Mouse (Mus musculus) central nervous system, embryonic 18 days (tissue): ENCODE measurements around the gene Odf4. TPM values are rescaled to one million over a fixed set of nuclear protein-coding genes. Genes with fewer than 3 reads are reported as not detected.

Experiments
- polyA plus RNA-seq: library from polyadenylated mRNA; depleted of rRNA; stranded (reverse); fragments of >200 nt; gene quantifications from 2 replicates; pipeline ENCODE4 v1.2.3, GENCODE M21; 2012; rRNA removed

Odf4 gene
- polyA plus RNA-seq = 3.6 and 4.3 TPM in 2 replicates

DNA sequence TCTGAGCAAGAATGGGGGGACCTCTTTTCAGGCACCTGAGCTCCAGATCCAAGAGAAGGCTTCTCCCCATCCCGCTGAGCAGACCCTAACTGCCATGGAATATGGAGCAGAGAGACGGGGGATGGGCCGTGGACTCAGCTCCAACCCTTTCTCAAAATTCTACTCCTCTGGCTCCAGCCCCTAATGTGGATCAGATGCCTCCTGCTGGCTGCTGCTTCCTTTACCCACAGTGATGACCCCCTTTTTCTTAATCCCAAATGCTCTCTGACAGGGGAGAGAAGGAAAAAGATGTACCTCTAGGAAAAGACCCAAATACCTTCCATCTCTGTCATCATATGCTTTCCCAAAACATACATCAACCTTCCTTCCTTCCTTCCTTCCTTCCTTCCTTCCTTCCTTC is at the start of gene Odf4:
TSS of gene Odf4 (minus strand) at position 101 of the 400 bp plus-strand sequence.

DNA sequence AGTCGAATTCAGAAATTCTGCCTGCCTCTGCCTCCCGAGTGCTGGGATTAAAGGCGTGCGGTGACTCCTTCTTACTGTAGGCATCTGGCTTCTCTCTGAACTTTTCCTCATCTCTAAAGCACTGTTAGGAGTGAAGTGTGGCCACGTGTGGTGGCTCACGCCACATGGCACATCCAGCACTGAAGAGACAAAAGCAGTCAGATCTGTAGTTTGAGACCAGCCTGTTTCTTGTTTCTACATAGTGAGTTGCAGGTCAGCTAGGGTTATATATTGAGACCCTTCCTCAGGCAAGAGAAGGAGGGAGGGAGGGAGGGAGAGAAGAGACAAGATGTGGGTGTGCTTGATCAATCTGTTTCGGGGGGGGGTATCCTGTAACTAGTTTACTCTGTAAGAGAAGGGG is 48.2 kb upstream of the Odf4 start, which contains the start of gene Rangrf:
TSS of gene Rangrf (minus strand) at position 101 of the 400 bp plus-strand sequence.

DNA sequence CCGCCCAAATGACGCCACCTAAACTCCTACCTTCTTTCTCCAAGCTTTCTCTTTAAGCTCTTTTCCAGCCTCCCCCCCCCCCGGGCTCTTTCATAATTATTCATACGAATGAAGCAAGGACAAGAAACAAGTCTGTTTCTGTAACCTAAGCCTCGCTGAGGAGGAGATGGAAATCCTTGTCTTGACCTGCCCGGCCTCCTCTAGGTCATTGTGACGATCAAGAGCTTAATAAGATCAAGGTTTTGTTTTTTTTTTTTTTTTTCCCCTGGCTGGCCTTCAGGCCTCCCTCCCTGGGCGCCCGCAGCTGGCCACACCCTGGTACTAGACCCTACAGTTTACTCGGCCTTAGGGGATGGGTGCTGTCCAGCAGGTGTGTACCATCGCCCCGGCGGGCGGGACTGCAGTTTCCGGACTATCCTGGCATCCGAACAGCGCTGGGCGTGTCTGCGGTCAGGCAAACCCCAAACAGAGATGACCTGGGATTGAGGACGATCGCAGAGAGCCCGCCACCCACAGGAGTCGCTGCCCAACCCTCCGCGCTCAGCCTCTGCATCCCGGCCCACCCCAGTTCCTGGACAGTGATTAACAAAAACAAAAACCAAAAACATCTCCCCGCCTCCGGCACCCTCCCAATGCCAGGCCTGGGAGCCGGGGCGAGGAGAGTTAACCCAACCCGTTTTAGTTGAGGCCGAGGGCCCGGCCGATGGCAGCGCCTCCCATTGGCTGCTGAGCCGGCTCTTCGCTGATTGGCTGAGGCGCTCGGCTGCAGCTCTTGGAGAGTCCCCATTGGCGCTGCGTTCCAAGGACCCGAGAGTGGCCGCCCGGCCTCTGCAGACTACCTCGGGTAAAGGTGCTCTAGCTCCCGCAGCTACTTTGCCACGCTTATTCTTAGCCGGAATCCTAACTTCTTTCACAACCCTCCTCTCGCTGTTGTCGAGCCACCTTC is 40.7 kb upstream of the Odf4 start, which contains the start of gene Slc25a35:
TSS of gene Slc25a35 (plus strand) at position 795 of the 946 bp plus-strand sequence.

DNA sequence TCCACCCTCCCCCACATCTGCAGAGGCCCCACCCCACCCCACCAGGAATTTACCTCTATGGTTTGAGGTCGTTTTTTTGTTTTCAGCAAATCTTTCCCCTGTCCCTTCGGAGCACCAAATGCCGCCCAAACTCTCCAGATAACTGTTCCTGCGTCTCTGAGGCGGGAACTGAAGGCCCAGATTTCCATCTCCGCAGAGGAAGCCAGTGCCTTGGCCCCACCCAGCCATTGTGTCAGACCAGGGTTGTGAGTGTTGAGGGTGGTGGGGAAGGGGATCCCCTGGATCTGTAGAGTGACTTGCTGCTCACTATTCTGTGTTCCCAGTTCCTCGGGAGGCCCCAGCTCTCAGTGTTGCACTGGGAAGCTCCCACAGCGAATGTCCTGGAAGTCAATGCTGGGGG is 30.4 kb upstream of the Odf4 start, which contains the start of gene Arhgef15:
TSS of gene Arhgef15 (minus strand) at position 173 of the 400 bp plus-strand sequence.

DNA sequence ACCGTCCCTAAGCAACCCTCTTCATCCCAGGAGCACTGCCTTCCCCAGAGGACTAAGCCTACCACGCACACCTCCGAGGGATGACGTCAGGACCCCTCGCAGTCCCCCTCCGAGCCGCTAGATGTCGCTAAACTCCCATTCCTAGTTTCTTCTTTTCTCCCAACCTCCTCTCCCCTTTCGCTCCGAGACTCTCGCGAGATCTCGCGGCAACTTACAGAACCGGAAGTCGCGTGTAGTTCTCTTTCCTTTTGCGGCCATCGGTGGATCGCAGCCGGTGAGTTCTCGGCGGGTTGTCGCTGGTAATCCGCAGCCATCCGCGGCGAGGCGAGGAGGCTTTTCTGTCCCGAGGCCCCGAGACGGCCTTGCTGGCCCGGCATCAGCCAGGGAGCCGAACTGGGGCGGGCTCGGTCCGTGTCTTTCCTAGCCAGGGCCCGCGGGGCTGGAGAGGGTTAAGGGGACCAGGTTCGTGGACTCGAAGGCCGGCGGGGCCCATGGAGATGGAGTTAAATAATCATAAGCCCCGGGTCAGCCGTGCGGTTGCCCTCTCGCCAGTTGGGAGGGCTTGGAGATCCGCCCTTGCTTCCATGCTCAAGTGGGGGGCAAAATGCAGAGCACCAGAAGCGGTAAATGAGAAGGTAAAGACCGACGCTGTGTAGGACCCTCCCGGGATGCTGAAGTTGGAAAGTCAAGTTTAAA is 25.4 kb downstream of the Odf4 start, which contains the start of gene Rpl26:
TSS of gene Rpl26 (plus strand) at position 233 of the 696 bp plus-strand sequence.

DNA sequence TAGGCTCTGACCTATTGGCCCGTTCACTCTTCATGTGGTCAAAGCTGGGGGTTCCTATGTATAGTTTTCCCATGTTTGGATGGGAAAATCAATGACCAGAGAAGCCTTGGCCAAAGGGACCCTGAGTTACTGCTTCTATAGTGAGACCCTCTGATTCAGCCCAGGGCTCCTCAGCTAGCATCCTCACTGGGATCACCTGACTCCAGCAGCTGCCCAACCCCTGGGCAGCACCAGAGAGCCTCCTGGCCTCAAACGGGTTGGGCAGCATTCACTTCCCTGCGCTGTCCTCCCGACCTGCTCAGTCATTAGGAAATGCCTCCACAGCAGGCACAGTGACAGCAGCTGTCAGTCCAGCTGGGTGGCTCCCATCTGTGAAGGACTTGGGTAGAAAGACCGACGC is 38.6 kb downstream of the Odf4 start, which contains the start of gene Rnf222:
TSS of gene Rnf222 (plus strand) at position 301 of the 400 bp plus-strand sequence.

Other genes starting within 250 kb of the Odf4 start
- 141 and 149 TPM in 2 replicates for gene Myh10, start 235.5 kb downstream of the Odf4 start, polyA plus RNA-seq
- 82.7 and 83.6 TPM in 2 replicates for gene Ndel1, start 55.2 kb downstream of the Odf4 start, polyA plus RNA-seq
- gene Rnf222, start 38.5 kb downstream of the Odf4 start, polyA plus RNA-seq = 0.05 and 0.34 TPM in 2 replicates
- 2,315 and 2,419 TPM in 2 replicates for gene Rpl26, start 25.5 kb downstream of the Odf4 start, polyA plus RNA-seq
- 32.4 and 33.6 TPM in 2 replicates for gene Arhgef15, start 30.4 kb upstream of the Odf4 start, polyA plus RNA-seq
- gene Slc25a35, start 41.0 kb upstream of the Odf4 start, polyA plus RNA-seq = 2.6 and 2.7 TPM in 2 replicates
- gene Rangrf, start 48.1 kb upstream of the Odf4 start, polyA plus RNA-seq = 26.9 and 31.1 TPM in 2 replicates
- 21.3 and 22.2 TPM in 2 replicates for gene Pfas, start 81.4 kb upstream of the Odf4 start, polyA plus RNA-seq
- gene Ctc1, start 88.8 kb upstream of the Odf4 start, polyA plus RNA-seq = 102 and 109 TPM in 2 replicates
- gene Aurkb, start 118.6 kb upstream of the Odf4 start, polyA plus RNA-seq = 16.9 and 19.1 TPM in 2 replicates
- gene Borcs6, start 132.6 kb upstream of the Odf4 start, polyA plus RNA-seq = 25.1 and 25.6 TPM in 2 replicates
- 32.3 and 33.9 TPM in 2 replicates for gene Tmem107, start 143.7 kb upstream of the Odf4 start, polyA plus RNA-seq
- gene Vamp2, start 161.4 kb upstream of the Odf4 start, polyA plus RNA-seq = 324 and 361 TPM in 2 replicates
- 11.5 and 13.7 TPM in 2 replicates for gene Per1, start 168.1 kb upstream of the Odf4 start, polyA plus RNA-seq
- gene Hes7, start 193.3 kb upstream of the Odf4 start, polyA plus RNA-seq = 1.6 and 1.7 TPM in 2 replicates
- gene 9130213A22Rik, start 195.5 kb upstream of the Odf4 start, polyA plus RNA-seq = 1.2 TPM in 2 replicates
- gene Aloxe3, start 198.8 kb upstream of the Odf4 start, polyA plus RNA-seq = 16.7 and 18.3 TPM in 2 replicates
- 0.49 and 1.0 TPM in 2 replicates for gene Alox12b, start 229.9 kb upstream of the Odf4 start, polyA plus RNA-seq